Mouse (Mus musculus) lung, adult 2 months (tissue): Measurements from ENCODE around the gene Me3.

Experiments used
- CTCF ChIP-seq: fragments of 200-500 bp; IDR thresholded peaks from 2 replicates; pipeline ENCODE4 v1.5.1; 2011; ENCODE audit warnings: mild to moderate bottlenecking, low read length, control low read depth; ENCODE audit not compliant: insufficient read depth
- POLR2A ChIP-seq: fragments of 200-500 bp; IDR thresholded peaks from 2 replicates; pipeline ENCODE4 v1.6.1; 2011; ENCODE audit warnings: low read depth, mild to moderate bottlenecking, control low read depth, low read length, borderline replicate concordance; ENCODE audit errors: extremely low read depth

GRCm38 (mm10) chr7:89677850-89678249 is 45.7 kb downstream of the Me3 start:
- TF ChIP-seq CTCF (no peak), POLR2A (no peak)
